Mouse (Mus musculus) lung, postnatal 25 days (tissue): ENCODE measurements at regions not wholly inside any gene's neighbourhood (a gene's known extent, or its start where the extent isn't known, plus 50 kb on each side); places are given as distances from the start of the nearest gene placed in this dataset.

Experiments used
- DNase-seq: peaks from one replicate; pipeline ENCODE4 v3.0.0; 2022; ENCODE audit warnings: low spot score

- no peak for DNase-seq
Observed at GRCm38 (mm10) chr9:100097028-100097427, 221.1 kb upstream of the Sox14 start.

- DNase-seq = no peak
Observed at GRCm38 (mm10) chr9:100095559-100095959, 219.6 kb upstream of the Sox14 start.

GRCm38 (mm10) chr9:100094956-100095558 is 219.1 kb upstream of the Sox14 start:
- DNase-seq = no peak

- DNase-seq = no peak
Observed at GRCm38 (mm10) chr9:100071141-100071540, 195.2 kb upstream of the Sox14 start.

- no peak for DNase-seq
Observed at GRCm38 (mm10) chr9:100058541-100058940, 182.6 kb upstream of the Sox14 start.

- DNase-seq = no peak
Observed at GRCm38 (mm10) chr9:100046213-100046807, 170.3 kb upstream of the Sox14 start.

GRCm38 (mm10) chr9:100045636-100046035 is 169.7 kb upstream of the Sox14 start:
- no peak for DNase-seq

GRCm38 (mm10) chr9:100041776-100042175 is 165.8 kb upstream of the Sox14 start:
- DNase-seq = no peak

GRCm38 (mm10) chr9:100023641-100024040 is 147.7 kb upstream of the Sox14 start:
- DNase-seq = no peak

GRCm38 (mm10) chr9:100022035-100022434 is 146.1 kb upstream of the Sox14 start:
- no peak for DNase-seq

- DNase-seq = no peak
Observed at GRCm38 (mm10) chr9:99995204-99995603, 119.2 kb upstream of the Sox14 start.

GRCm38 (mm10) chr9:99994285-99995144 is 118.5 kb upstream of the Sox14 start:
- no peak for DNase-seq

- DNase-seq = no peak
Observed at GRCm38 (mm10) chr9:99987376-99987775, 111.4 kb upstream of the Sox14 start.

GRCm38 (mm10) chr9:99980734-99981133 is 104.8 kb upstream of the Sox14 start:
- peak; percentile 41 for DNase-seq

GRCm38 (mm10) chr9:99961561-99961960 is 85.6 kb upstream of the Sox14 start:
- DNase-seq = no peak

GRCm38 (mm10) chr9:99954720-99955119 is 78.8 kb upstream of the Sox14 start:
- no peak for DNase-seq

GRCm38 (mm10) chr9:99954038-99954618 is 78.2 kb upstream of the Sox14 start:
- no peak for DNase-seq
